31 mouse cellular contexts compared by ENCODE assay signal in genomic region chr3:57302886-57303285, GRCm38 (mm10). TPM values are rescaled to one million over a fixed set of nuclear protein-coding genes. Genes with fewer than 3 reads are reported as not detected.
DNase-seq lines count a peak whose midpoint lies in the region; ATAC-seq and TF ChIP-seq lines count a peak whose summit lies in the region.
"Had no signal": no experiment of that assay in that cellular context is flagged by ENCODE, and none has a peak within 500 bp of the region (broad histone marks: within the 10 kb centered on the region; RNA-seq: fewer than 3 reads in every experiment).

No protein-coding gene starts in this region.

- TF ChIP-seq POLR2A in myocyte (IDR thresholded peaks at IDR 0.05; ENCODE audit: insufficient read length, low read depth): no peak

- no peaks in the 10 kb centered on the region for H3K79me2 ChIP-seq in myocyte (ENCODE audit: control insufficient read depth, insufficient read depth)

- DNase-seq in limb, embryonic 10.5 days (ENCODE audit: low spot score): no peak
- DNase-seq in embryonic facial prominence, embryonic 11.5 days (ENCODE audit: low spot score): peak; percentile 10
- DNase-seq in embryonic facial prominence, embryonic 14.5 days (ENCODE audit: low spot score): peak; percentile 4
- no peak for DNase-seq in ovary, postnatal 14 days (ENCODE audit: low spot score)
- DNase-seq in ovary, postnatal 36 days (ENCODE audit: low spot score): no peak
- DNase-seq in urinary bladder, postnatal 4 days (ENCODE audit: low spot score in 2 of 2): no peak
- DNase-seq: adrenal gland, adult 8-10 months; adrenal gland, postnatal 25 days; B cell, adult 2 months; cerebellum, adult 11-12 months; cerebellum, adult 8-10 months; cerebellum, postnatal 10 days; cerebellum, postnatal 36 days; embryo, embryonic 11 days; gastrocnemius, postnatal 10 days; gastrocnemius, postnatal 36 days; heart, postnatal 14 days; heart, postnatal 4 days had no signal

- no peak overlapping the region for H3ac ChIP-seq in myocyte (ENCODE audit: control insufficient read depth, insufficient read length)

- no peak for ATAC-seq in limb, embryonic 13.5 days (ENCODE audit: low FRiP score, low read depth)
- ATAC-seq in embryonic facial prominence, embryonic 11.5 days (replicated peaks; ENCODE audit: insufficient number of reproducible peaks, low FRiP score, low TSS enrichment, low read depth): 0 out of 2 replicates have a peak, but pooled peaks have one; percentile 39
- ATAC-seq in embryonic facial prominence, embryonic 14.5 days (ENCODE audit: low read depth): no peak
- ATAC-seq: forebrain, embryonic 15.5 days; intestine, postnatal 0 days had no signal

- WGBS in limb, embryonic 13.5 days: 32% methylated on average over 2 of the region's 2 CpGs
- WGBS in limb, embryonic 10.5 days: 55% methylated on average over 2 of the region's 2 CpGs
- WGBS in embryonic facial prominence, embryonic 11.5 days: 23% methylated on average over 2 of the region's 2 CpGs
- WGBS in embryonic facial prominence, embryonic 14.5 days: 25% methylated on average over 2 of the region's 2 CpGs

- H3K27ac ChIP-seq in limb, embryonic 13.5 days: peak overlapping the region; percentile 39; the same call in 1 of the 2 replicates
- no peak overlapping the region for H3K27ac ChIP-seq in limb, embryonic 10.5 days
- H3K27ac ChIP-seq in embryonic facial prominence, embryonic 11.5 days (replicated peaks; ENCODE audit: low read depth, low read length): no peak overlapping the region
- H3K27ac ChIP-seq in embryonic facial prominence, embryonic 14.5 days (replicated peaks; ENCODE audit: low read depth, low read length): peak overlapping the region; percentile 17
- H3K27ac ChIP-seq: embryonic facial prominence, embryonic 15.5 days; forebrain, embryonic 12.5 days; forebrain, embryonic 15.5 days; heart, embryonic 15.5 days; hindbrain, embryonic 12.5 days; hindbrain, embryonic 15.5 days had no signal

- peaks cover 29% of the 10 kb centered on the region for H3K4me1 ChIP-seq in limb, embryonic 13.5 days
- H3K4me1 ChIP-seq in limb, embryonic 10.5 days: peaks cover 13% of the 10 kb centered on the region
- H3K4me1 ChIP-seq in embryonic facial prominence, embryonic 11.5 days (ENCODE audit: control insufficient read depth, insufficient read depth, low read length): no peaks in the 10 kb centered on the region; the same call in 1 of the 2 replicates
- H3K4me1 ChIP-seq in embryonic facial prominence, embryonic 14.5 days (ENCODE audit: control insufficient read depth, insufficient read depth, low read length): peaks cover 19% of the 10 kb centered on the region; the same call in 1 of the 2 replicates
- H3K4me1 ChIP-seq: forebrain, embryonic 12.5 days; forebrain, embryonic 15.5 days; heart, embryonic 15.5 days; hindbrain, embryonic 15.5 days had no signal

- no peaks in the 10 kb centered on the region for H3K9me3 ChIP-seq in limb, embryonic 13.5 days
- no peaks in the 10 kb centered on the region for H3K9me3 ChIP-seq in limb, embryonic 10.5 days (replicated peaks)
- H3K9me3 ChIP-seq in embryonic facial prominence, embryonic 11.5 days (replicated peaks; ENCODE audit: control insufficient read depth, low read length): no peaks in the 10 kb centered on the region
- no peaks in the 10 kb centered on the region for H3K9me3 ChIP-seq in embryonic facial prominence, embryonic 14.5 days (ENCODE audit: control insufficient read depth, low read length)
- H3K9me3 ChIP-seq: embryonic facial prominence, embryonic 15.5 days; forebrain, embryonic 12.5 days; forebrain, embryonic 15.5 days; heart, embryonic 12.5 days; heart, embryonic 15.5 days; hindbrain, embryonic 12.5 days; hindbrain, embryonic 15.5 days had no signal

- H3K4me3 ChIP-seq in limb, embryonic 13.5 days: no peak overlapping the region
- H3K4me3 ChIP-seq in limb, embryonic 10.5 days: no peak overlapping the region
- H3K4me3 ChIP-seq in embryonic facial prominence, embryonic 11.5 days (ENCODE audit: low read depth, low read length): no peak overlapping the region
- no peak overlapping the region for H3K4me3 ChIP-seq in embryonic facial prominence, embryonic 14.5 days (ENCODE audit: low read depth, low read length)
- H3K4me3 ChIP-seq in myocyte: no peak overlapping the region
- H3K4me3 ChIP-seq: embryonic facial prominence, embryonic 15.5 days; erythroblast, embryonic 14.5 days; forebrain, embryonic 12.5 days; forebrain, embryonic 15.5 days; heart, embryonic 12.5 days; heart, embryonic 15.5 days; hindbrain, embryonic 12.5 days; hindbrain, embryonic 15.5 days had no signal

- H3K9ac ChIP-seq in limb, embryonic 13.5 days: no peak overlapping the region
- no peak overlapping the region for H3K9ac ChIP-seq in embryonic facial prominence, embryonic 11.5 days (replicated peaks; ENCODE audit: low read length)
- no peak overlapping the region for H3K9ac ChIP-seq in embryonic facial prominence, embryonic 14.5 days (ENCODE audit: low read depth, low read length)
- H3K9ac ChIP-seq: embryonic facial prominence, embryonic 15.5 days; forebrain, embryonic 12.5 days; forebrain, embryonic 15.5 days; heart, embryonic 12.5 days; heart, embryonic 15.5 days; hindbrain, embryonic 12.5 days; hindbrain, embryonic 15.5 days had no signal

- no peaks in the 10 kb centered on the region for H3K36me3 ChIP-seq in limb, embryonic 13.5 days
- no peaks in the 10 kb centered on the region for H3K36me3 ChIP-seq in limb, embryonic 10.5 days
- H3K36me3 ChIP-seq in embryonic facial prominence, embryonic 11.5 days (replicated peaks; ENCODE audit: control insufficient read depth, insufficient read depth, low read depth, low read length): no peaks in the 10 kb centered on the region
- H3K36me3 ChIP-seq in embryonic facial prominence, embryonic 14.5 days (ENCODE audit: control insufficient read depth, insufficient read depth, low read length): no peaks in the 10 kb centered on the region
- no peaks in the 10 kb centered on the region for H3K36me3 ChIP-seq in myocyte (ENCODE audit: control insufficient read depth, insufficient read depth)
- H3K36me3 ChIP-seq: embryonic facial prominence, embryonic 15.5 days; forebrain, embryonic 12.5 days; forebrain, embryonic 15.5 days; G1E; heart, embryonic 12.5 days; heart, embryonic 15.5 days; hindbrain, embryonic 12.5 days; hindbrain, embryonic 15.5 days had no signal

- no peaks in the 10 kb centered on the region for H3K27me3 ChIP-seq in limb, embryonic 13.5 days
- no peaks in the 10 kb centered on the region for H3K27me3 ChIP-seq in limb, embryonic 10.5 days (ENCODE audit: low read depth, poor library complexity, severe bottlenecking)
- H3K27me3 ChIP-seq in embryonic facial prominence, embryonic 11.5 days (ENCODE audit: control insufficient read depth, insufficient read depth, low read length): no peaks in the 10 kb centered on the region
- H3K27me3 ChIP-seq in embryonic facial prominence, embryonic 14.5 days (replicated peaks; ENCODE audit: control insufficient read depth, insufficient read depth, low read length): no peaks in the 10 kb centered on the region
- H3K27me3 ChIP-seq in myocyte (ENCODE audit: control insufficient read depth, insufficient read depth, insufficient read length): no peaks in the 10 kb centered on the region
- H3K27me3 ChIP-seq: CH12.LX; embryonic facial prominence, embryonic 15.5 days; forebrain, embryonic 12.5 days; forebrain, embryonic 15.5 days; heart, embryonic 12.5 days; heart, embryonic 15.5 days; hindbrain, embryonic 12.5 days; hindbrain, embryonic 15.5 days had no signal

- H3K4me2 ChIP-seq in limb, embryonic 13.5 days (replicated peaks): no peak overlapping the region
- H3K4me2 ChIP-seq in embryonic facial prominence, embryonic 11.5 days (ENCODE audit: low read depth, low read length): no peak overlapping the region
- H3K4me2 ChIP-seq in embryonic facial prominence, embryonic 14.5 days (ENCODE audit: low read depth, low read length): no peak overlapping the region
- peak overlapping the region; percentile 78 for H3K4me2 ChIP-seq in myocyte (ENCODE audit: low read depth)
- H3K4me2 ChIP-seq: embryonic facial prominence, embryonic 15.5 days; forebrain, embryonic 12.5 days; forebrain, embryonic 15.5 days; heart, embryonic 12.5 days; heart, embryonic 15.5 days; hindbrain, embryonic 12.5 days; hindbrain, embryonic 15.5 days had no signal

TF ChIP-seq in myocyte, 11 proteins besides CTCF, POLR2A, EP300 and RAD21:
- no peak for TF ChIP-seq MAX (IDR thresholded peaks at IDR 0.05; ENCODE audit: low read depth)
- no peak for TF ChIP-seq MYOG (IDR thresholded peaks at IDR 0.05; ENCODE audit: control insufficient read depth in 1 of 3, insufficient read depth in 1 of 3, insufficient read length in 2 of 3, low read depth in 2 of 3)
- TF ChIP-seq MYOD1 (IDR thresholded peaks at IDR 0.05; ENCODE audit: control insufficient read depth in 1 of 3, insufficient read length in 2 of 3, low read depth in 2 of 3): no peak
- no peak for TF ChIP-seq SRF (IDR thresholded peaks at IDR 0.05; ENCODE audit: control insufficient read depth, insufficient read length, low read depth)
- no peak for TF ChIP-seq E2F4 (IDR thresholded peaks at IDR 0.05; ENCODE audit: insufficient read depth)
- no peak for TF ChIP-seq USF1 (IDR thresholded peaks at IDR 0.05; ENCODE audit: low read depth)
- TF ChIP-seq POLR2AphosphoS2 (IDR thresholded peaks at IDR 0.05; ENCODE audit: insufficient read length, low read depth): no peak
- no peak for TF ChIP-seq TCF12 (IDR thresholded peaks at IDR 0.05; ENCODE audit: insufficient read depth, poor library complexity, severe bottlenecking)
- no peak for TF ChIP-seq TCF3 (IDR thresholded peaks at IDR 0.05; ENCODE audit: insufficient read length, low read depth)

RNA-seq across cellular contexts. Expression of gene Tm4sf1, which starts 1.1 kb away (rescaled TPM):
- polyA plus RNA-seq in limb, embryonic 13.5 days (2015; fragmentation: Nextera tagmentation; extraction: Ambion mirVana): 53.1 and 59.8 TPM in 2 replicates
- 3.1 and 3.5 TPM in 2 replicates for polyA plus RNA-seq in limb, embryonic 10.5 days (2016; fragmentation: Nextera tagmentation; extraction: Ambion mirVana)
- 9.9 and 13.8 TPM in 2 replicates for polyA plus RNA-seq in embryonic facial prominence, embryonic 11.5 days (2014; fragmentation: Nextera tagmentation; extraction: Ambion mirVana)
- 93.8 and 94.9 TPM in 2 replicates for polyA plus RNA-seq in embryonic facial prominence, embryonic 14.5 days (2014; fragmentation: Nextera tagmentation; extraction: Ambion mirVana)
- 119 TPM for polyA plus RNA-seq in myocyte (2012; fragmentation: generic; extraction: Trizol)
- polyA plus RNA-seq: erythroblast, embryonic 14.5 days; G1E had no signal

Comparison
In these comparisons a context has a peak if more than half of its experiments do, and no peak if none do; other contexts are left out.
1. H3K27ac ChIP-seq: peak in limb, embryonic 13.5 days (single experiment) and embryonic facial prominence, embryonic 14.5 days (single experiment); none in limb, embryonic 10.5 days (single experiment) and embryonic facial prominence, embryonic 11.5 days (single experiment).
2. DNase-seq: peak in embryonic facial prominence, embryonic 11.5 days (single experiment) and embryonic facial prominence, embryonic 14.5 days (single experiment); none in limb, embryonic 10.5 days (single experiment), ovary, postnatal 14 days (single experiment), ovary, postnatal 36 days (single experiment) and urinary bladder, postnatal 4 days (0 of 2).